Mouse (Mus musculus): Measurements from ENCODE around the gene Upk3b.

DNA sequence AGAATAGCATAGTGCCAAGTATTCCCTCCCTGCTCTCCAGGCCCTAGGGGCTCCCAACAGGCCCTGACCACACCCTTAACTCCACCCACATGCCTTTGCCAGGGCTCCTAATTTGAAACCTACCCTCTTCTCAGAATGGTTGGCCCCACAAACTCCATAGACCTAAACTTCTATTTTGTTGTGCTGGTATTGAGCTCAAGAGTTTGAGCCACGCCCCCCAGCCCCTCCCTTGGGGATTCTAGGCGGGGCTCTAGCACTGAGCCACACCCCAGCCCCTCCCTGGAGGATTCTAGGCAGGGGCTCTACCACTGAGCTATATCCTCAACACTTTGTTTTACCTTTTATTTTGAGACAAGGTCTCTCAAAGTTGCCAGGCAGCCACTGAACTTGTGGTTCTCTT is 3.0 kb downstream of the Upk3b start:
- TF ChIP-seq CTCF (IDR thresholded peaks at IDR 0.05; ENCODE audit: low read depth) (no peak), EP300 (IDR thresholded peaks at IDR 0.05; ENCODE audit: low read depth) (no peak)
